Mouse (Mus musculus) cerebellum, adult 2 months (tissue): Measurements from ENCODE around the gene Metap2. TPM values are rescaled to one million over a fixed set of nuclear protein-coding genes. Genes with fewer than 3 reads are reported as not detected.

Experiments
- DNase-seq, 2 experiments: peaks; one replicate each; pipeline ENCODE4 v3.0.0; 2021
- H3K27ac ChIP-seq: fragments of 200-500 bp; 2 replicates; pipeline ENCODE4 v1.5.1; 2012; ENCODE audit warnings: low read length, control low read depth, inconsistent platforms; ENCODE audit not compliant: insufficient read depth
- H3K27me3 ChIP-seq: fragments of 200-500 bp; 2 replicates; pipeline ENCODE4 v1.6.1; 2012; ENCODE audit warnings: inconsistent platforms, mild to moderate bottlenecking, low read length, moderate library complexity; ENCODE audit not compliant: control insufficient read depth, insufficient read depth
- H3K4me1 ChIP-seq: fragments of 200-500 bp; 2 replicates; pipeline ENCODE4 v1.6.1; 2011; ENCODE audit warnings: low read length; ENCODE audit not compliant: control insufficient read depth, insufficient read depth
- H3K4me3 ChIP-seq: fragments of 200-500 bp; replicated peaks from 2 replicates; pipeline ENCODE3; 2011; ENCODE audit warnings: mild to moderate bottlenecking, low read depth, low read length, control low read depth; ENCODE audit not compliant: insufficient read depth
- CTCF ChIP-seq: fragments of 200-500 bp; IDR thresholded peaks from 2 replicates; pipeline ENCODE4 v1.5.1; 2011; ENCODE audit warnings: low read depth, mild to moderate bottlenecking, control low read depth, low read length, moderate library complexity, borderline replicate concordance; ENCODE audit not compliant: insufficient read depth
- POLR2A ChIP-seq: fragments of 200-500 bp; IDR thresholded peaks from 2 replicates; pipeline ENCODE4 v1.6.1; 2011; ENCODE audit warnings: low read length, control low read depth, borderline replicate concordance; ENCODE audit not compliant: insufficient read depth
- WGBS: fragments of 180-500 bp; shearing (Covaris S2); methylation state at CpG from one replicate; pipeline ENCODE4 v1.1.7; 2018; 5-methylcytosine and 5-hydroxymethylcytosine counted together
- polyA plus RNA-seq: library from polyadenylated mRNA; depleted of rRNA; stranded (reverse); fragments of >200 nt; gene quantifications from 2 replicates; pipeline ENCODE4 v1.2.3, GENCODE M21; 2012

The Metap2 gene
- polyA plus RNA-seq, 1 experiment = 131 TPM

DNA sequence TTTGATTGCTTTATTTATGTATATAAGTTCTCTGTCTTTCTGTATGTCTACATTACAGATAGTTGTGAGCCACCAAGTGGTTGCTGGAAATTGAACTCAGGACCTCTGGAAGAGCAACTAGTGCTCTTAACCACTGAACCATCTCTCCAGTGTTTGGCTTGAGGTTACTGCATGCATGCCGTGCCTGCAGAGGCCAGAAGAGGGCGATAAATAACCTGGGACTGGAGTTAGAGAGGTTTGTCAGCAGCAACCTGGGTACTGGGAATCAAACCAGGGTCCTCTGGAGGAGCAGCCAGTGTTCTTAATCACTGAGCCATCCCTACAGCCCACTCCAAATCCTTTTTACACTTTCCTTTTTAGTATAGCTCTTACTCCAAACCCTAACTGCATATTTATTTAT lies 19.9 kb upstream of the Metap2 start:
- WGBS = 81% methylated on average over 2 of the region's 2 CpGs
- DNase-seq = no peak

DNA sequence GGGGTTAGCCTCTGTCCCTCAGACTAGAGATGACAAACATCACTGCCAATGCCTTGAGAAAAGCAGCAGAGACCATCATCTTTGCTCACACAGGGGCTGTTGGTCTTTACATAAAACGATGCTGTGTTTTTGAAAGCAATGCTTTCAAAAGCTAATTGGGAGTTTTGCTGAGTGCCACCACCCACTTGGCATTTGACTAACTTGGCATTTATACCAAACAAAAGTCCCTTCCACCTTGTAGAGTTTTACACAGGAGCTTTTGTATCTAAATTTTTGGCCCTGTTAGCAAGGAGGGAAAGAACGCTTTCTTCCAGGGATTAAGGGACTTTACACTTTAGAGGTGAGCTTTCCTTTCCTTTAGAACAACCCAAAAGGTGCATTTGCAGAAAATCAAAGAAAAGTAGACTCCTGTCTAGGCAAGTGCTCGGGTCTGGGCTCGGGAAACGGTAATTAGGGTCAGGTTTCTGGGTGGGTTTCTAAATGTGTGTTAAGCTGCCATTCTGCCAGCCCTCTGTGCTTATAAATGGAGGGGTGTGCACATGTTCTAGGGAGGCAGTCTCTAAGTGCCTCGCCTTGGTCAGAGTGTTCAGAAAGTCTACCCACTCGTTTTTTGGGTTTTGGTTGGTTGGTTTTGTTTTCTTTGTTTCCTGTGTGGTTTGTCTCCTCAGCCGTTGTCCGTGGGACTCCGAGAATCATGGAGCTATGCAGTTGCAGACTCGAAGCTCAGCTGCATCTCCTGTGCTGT lies 18.8 kb upstream of the Metap2 start:
- H3K4me1 ChIP-seq = no peaks in the 10 kb centered on the region; the same call in 1 of the 2 replicates
- no peaks in the 10 kb centered on the region; the same call in 1 of the 2 replicates for H3K27me3 ChIP-seq
- TF ChIP-seq POLR2A (no peak), CTCF (no peak)
- H3K27ac ChIP-seq = no peak overlapping the region
- 52% methylated on average over 11 of the region's 11 CpGs for WGBS
- no peak overlapping the region for H3K4me3 ChIP-seq
- DNase-seq = no peak

More for the DNA sequence above, 19.9 kb upstream of the Metap2 start:
- H3K4me1 ChIP-seq = no peaks in the 10 kb centered on the region; the same call in 1 of the 2 replicates
- no peak overlapping the region for H3K27ac ChIP-seq
- TF ChIP-seq CTCF = no peak
- no peak for TF ChIP-seq POLR2A
- no peak overlapping the region for H3K4me3 ChIP-seq
- no peaks in the 10 kb centered on the region; the same call in 1 of the 2 replicates for H3K27me3 ChIP-seq

DNA sequence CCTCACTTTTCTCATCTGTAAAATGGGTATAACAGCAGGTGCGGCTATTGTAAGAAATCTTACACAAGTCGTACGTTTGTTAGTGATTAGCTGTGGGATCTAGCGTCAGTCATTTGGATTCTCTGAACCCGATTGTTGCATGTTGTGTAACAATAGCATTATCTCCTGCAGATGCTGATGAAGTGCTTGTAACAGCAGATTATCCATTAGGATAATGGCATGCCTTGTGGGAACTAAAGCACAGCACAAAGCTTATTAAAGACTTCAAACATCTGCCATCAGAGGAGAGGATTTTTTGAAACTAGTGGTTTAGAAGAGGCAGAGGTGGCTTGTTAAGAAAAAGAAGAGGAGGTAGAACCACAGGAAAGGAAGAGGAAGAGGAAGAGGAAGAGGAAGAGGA lies 16.6 kb upstream of the Metap2 start:
- 93% methylated on average over 5 of the region's 5 CpGs for WGBS
- H3K4me1 ChIP-seq = no peaks in the 10 kb centered on the region; the same call in 1 of the 2 replicates
- TF ChIP-seq POLR2A (no peak), CTCF (no peak)
- no peak for DNase-seq
- no peaks in the 10 kb centered on the region; the same call in 1 of the 2 replicates for H3K27me3 ChIP-seq
- H3K4me3 ChIP-seq = no peak overlapping the region
- H3K27ac ChIP-seq = no peak overlapping the region

DNA sequence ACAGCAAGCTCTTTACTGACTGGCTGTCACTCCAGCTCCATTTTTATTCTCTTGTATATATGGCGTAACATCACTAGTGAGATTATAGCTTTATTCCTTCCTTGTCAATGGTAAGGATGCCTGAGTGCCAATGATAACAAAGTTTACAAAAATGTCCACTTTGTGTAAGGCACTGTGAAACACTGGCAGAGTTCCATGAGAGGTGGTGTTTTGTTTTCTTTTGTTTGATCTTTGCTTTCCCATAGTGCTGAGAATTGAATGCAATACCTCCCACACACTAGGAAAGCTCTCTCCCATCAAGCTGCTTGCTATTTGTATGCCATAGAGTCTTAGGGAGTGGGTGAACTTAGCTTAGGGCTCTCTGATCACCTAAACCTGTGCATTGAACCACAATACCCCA lies 16.0 kb upstream of the Metap2 start:
- H3K27ac ChIP-seq = no peak overlapping the region
- H3K4me3 ChIP-seq = no peak overlapping the region
- no peak for DNase-seq
- no peak for TF ChIP-seq CTCF
- TF ChIP-seq POLR2A = no peak
- 97% methylated on average over 1 of the region's 1 CpGs for WGBS
- H3K27me3 ChIP-seq = no peaks in the 10 kb centered on the region; the same call in 1 of the 2 replicates
- H3K4me1 ChIP-seq = no peaks in the 10 kb centered on the region

DNA sequence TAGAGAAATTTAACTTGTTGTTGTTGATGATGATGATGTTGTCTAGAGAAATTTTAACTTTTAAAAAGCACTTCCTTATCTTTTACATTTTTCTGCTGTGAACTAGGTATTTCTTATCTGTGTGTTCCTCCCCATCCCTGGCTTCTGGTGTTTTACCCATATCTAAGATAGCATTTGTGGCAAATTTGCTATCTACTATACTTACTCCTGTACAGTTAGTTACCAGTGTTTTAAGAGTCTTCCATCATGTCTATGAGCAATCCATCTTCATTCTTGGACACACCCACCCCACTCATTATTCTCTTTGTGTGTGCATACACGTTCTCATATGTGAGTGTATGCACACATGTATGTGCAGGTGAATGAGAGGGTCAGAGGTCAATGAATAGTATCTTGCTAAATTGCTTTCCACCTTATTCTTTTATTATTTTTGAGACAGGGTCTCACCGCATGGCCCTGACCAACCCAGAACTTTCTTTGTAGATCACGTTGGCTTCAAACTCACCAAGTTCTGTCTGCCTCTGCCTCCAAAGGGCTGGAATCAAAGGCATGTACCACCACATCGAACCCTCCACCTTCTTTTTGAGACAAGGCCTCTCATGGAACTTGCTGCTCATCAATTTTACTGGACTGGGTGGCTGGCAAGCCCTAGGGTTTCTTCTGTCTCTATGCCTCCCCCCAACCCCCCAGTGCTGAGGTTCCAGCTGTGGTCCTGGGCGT lies 15.4 kb upstream of the Metap2 start:
- Histone ChIP-seq H3K27ac (no peak overlapping the region), H3K4me3 (no peak overlapping the region), H3K27me3 (no peaks in the 10 kb centered on the region), H3K4me1 (no peaks in the 10 kb centered on the region)
- WGBS = 83% methylated on average over 5 of the region's 5 CpGs
- DNase-seq = no peak
- TF ChIP-seq CTCF = no peak
- TF ChIP-seq POLR2A = no peak

DNA sequence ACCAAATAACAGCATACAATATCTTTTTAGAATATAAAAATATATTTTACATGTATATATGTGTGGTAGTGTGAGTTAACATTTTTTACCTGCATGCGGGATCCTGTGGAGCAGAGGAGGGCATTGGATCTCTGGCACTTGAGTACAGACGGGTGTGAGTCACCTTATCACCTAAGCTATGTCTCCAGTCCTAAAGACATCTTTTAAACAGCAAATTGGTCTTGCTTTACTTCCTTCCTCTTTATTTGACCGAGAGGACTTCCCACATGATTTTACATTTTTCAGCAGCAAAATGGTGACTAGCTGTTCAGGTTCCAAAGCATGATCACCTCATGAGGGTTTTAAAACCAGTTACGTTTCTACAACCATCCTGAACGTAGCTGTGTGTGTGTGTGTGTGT lies 14.4 kb upstream of the Metap2 start:
- WGBS = 91% methylated on average over 5 of the region's 5 CpGs
- no peak for DNase-seq
- no peak overlapping the region for H3K4me3 ChIP-seq
- no peak overlapping the region for H3K27ac ChIP-seq
- TF ChIP-seq POLR2A (no peak), CTCF (no peak)
- H3K27me3 ChIP-seq = no peaks in the 10 kb centered on the region
- no peaks in the 10 kb centered on the region for H3K4me1 ChIP-seq

DNA sequence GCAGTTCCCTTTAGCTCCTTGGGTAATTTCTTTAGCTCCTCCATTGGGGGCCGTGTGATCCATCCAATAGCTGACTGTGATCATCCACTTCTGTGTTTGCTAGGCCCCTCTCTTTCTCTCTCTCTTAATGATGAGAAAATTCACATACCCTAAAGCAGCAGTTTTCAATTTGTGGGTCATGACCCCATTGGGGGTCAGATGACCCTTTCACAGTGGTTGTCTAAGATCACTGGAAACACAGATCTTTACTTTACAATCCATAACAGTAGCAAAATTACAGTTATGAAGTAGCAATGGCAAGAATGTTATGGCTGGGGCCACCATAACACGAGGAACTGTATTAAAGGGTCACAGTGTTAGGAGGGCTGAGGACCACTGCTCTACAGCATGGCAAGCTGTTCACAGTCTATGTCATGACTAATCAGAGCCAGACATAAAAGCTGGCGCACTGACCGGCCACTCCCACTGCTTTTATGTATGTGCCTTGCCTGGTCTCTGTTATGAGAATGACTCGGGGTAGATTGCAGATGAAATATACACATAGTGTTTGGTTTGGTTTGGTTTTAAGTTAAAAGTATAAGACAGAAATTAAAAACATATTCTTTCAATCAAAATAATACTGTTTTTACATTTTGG lies 13.0 kb upstream of the Metap2 start:
- Histone ChIP-seq H3K27me3 (no peaks in the 10 kb centered on the region), H3K4me3 (no peak overlapping the region), H3K4me1 (no peaks in the 10 kb centered on the region), H3K27ac (no peak overlapping the region)
- 80% methylated on average over 5 of the region's 5 CpGs for WGBS
- DNase-seq = no peak
- no peak for TF ChIP-seq CTCF
- TF ChIP-seq POLR2A = no peak
